Mouse (Mus musculus) urinary bladder, postnatal 25 days (tissue): ENCODE data around the gene Map7d3.

ENCODE experiments used
- DNase-seq: peaks from one replicate; pipeline ENCODE4 v3.0.0; 2022; ENCODE audit warnings: low spot score

The Map7d3 gene

GRCm38 (mm10) chrX:56821765-56822603, at the start of gene Map7d3:
Map7d3 (minus strand) TSS chrX:56822326.
- DNase-seq: no peak

GRCm38 (mm10) chrX:56869863-56870262, 47.7 kb upstream of the Map7d3 start, which contains the start of gene Adgrg4:
Adgrg4 (plus strand) TSS chrX:56870163.
- DNase-seq: no peak

- DNase-seq: no peak
Observed at GRCm38 (mm10) chrX:56841255-56841654, 19.1 kb upstream of the Map7d3 start.

- DNase-seq: peak; percentile 5
Observed at GRCm38 (mm10) chrX:56839369-56839768, 17.2 kb upstream of the Map7d3 start.

GRCm38 (mm10) chrX:56835842-56836241, 13.7 kb upstream of the Map7d3 start:
- no peak for DNase-seq

- no peak for DNase-seq
Observed at GRCm38 (mm10) chrX:56827492-56827891, 5.4 kb upstream of the Map7d3 start.

- peak; percentile 39 for DNase-seq
Observed at GRCm38 (mm10) chrX:56791268-56791667, 30.9 kb downstream of the Map7d3 start.

- no peak for DNase-seq
Observed at GRCm38 (mm10) chrX:56790591-56790990, 31.5 kb downstream of the Map7d3 start.

- no peak for DNase-seq
Observed at GRCm38 (mm10) chrX:56787486-56787885, 34.6 kb downstream of the Map7d3 start.

GRCm38 (mm10) chrX:56786281-56787061, 35.7 kb downstream of the Map7d3 start:
- no peak for DNase-seq

- no peak for DNase-seq
Observed at GRCm38 (mm10) chrX:56773329-56773728, 48.8 kb downstream of the Map7d3 start.

GRCm38 (mm10) chrX:56771751-56772150, 50.4 kb downstream of the Map7d3 start:
- no peak for DNase-seq

- DNase-seq: no peak
Observed at GRCm38 (mm10) chrX:56769838-56770237, 52.3 kb downstream of the Map7d3 start.

- DNase-seq: no peak
Observed at GRCm38 (mm10) chrX:56760257-56760760, 61.8 kb downstream of the Map7d3 start.

GRCm38 (mm10) chrX:56756352-56756751, 65.8 kb downstream of the Map7d3 start:
- no peak for DNase-seq

GRCm38 (mm10) chrX:56755646-56756045, 66.5 kb downstream of the Map7d3 start:
- peak; percentile 11 for DNase-seq

GRCm38 (mm10) chrX:56753317-56754289, 68.5 kb downstream of the Map7d3 start:
- DNase-seq: no peak

GRCm38 (mm10) chrX:56752144-56752543, 70.0 kb downstream of the Map7d3 start:
- no peak for DNase-seq

GRCm38 (mm10) chrX:56751536-56751935, 70.6 kb downstream of the Map7d3 start:
- DNase-seq: no peak
